Mouse (Mus musculus) hindbrain, embryonic 16.5 days (tissue): ENCODE data around the gene Ndufs1. TPM values are rescaled to one million over a fixed set of nuclear protein-coding genes. Genes with fewer than 3 reads are reported as not detected.

Experiments used
- ATAC-seq: fragments of 200-750 bp; cut with Nextera tagmentation; 2 replicates; pipeline ENCODE4 v1.8.0; 2017; ENCODE audit warnings: moderate TSS enrichment, moderate library complexity
- H3K27ac ChIP-seq: fragments of 300-500 bp; sonication (generic); 2 replicates; pipeline ENCODE4 v1.5.1; 2014; ENCODE audit warnings: low read depth, mild to moderate bottlenecking, control low read depth, low read length, moderate library complexity
- H3K27me3 ChIP-seq: fragments of 300-500 bp; sonication (generic); replicated peaks from 2 replicates; pipeline ENCODE4 v1.6.1; 2014; ENCODE audit warnings: low read length; ENCODE audit not compliant: control insufficient read depth, insufficient read depth
- H3K36me3 ChIP-seq: fragments of 300-500 bp; sonication (generic); 2 replicates; pipeline ENCODE4 v1.6.1; 2014; ENCODE audit warnings: mild to moderate bottlenecking, low read length, moderate library complexity, mixed read lengths; ENCODE audit not compliant: control insufficient read depth, insufficient read depth
- H3K4me1 ChIP-seq: fragments of 300-500 bp; sonication (generic); 2 replicates; pipeline ENCODE4 v1.6.1; 2014; ENCODE audit warnings: low read depth, low read length; ENCODE audit not compliant: control insufficient read depth, insufficient read depth
- H3K4me2 ChIP-seq: fragments of 300-500 bp; sonication (generic); 2 replicates; pipeline ENCODE4 v1.6.1; 2014; ENCODE audit warnings: mild to moderate bottlenecking, low read length, control low read depth, moderate library complexity
- H3K4me3 ChIP-seq: fragments of 300-500 bp; sonication (generic); 2 replicates; pipeline ENCODE4 v1.5.1; 2014; ENCODE audit warnings: mild to moderate bottlenecking, low read length, control low read depth, moderate library complexity
- H3K9ac ChIP-seq: fragments of 300-500 bp; sonication (generic); 2 replicates; pipeline ENCODE4 v1.6.1; 2014; ENCODE audit warnings: low read depth, mild to moderate bottlenecking, control low read depth, low read length, moderate library complexity
- H3K9me3 ChIP-seq: fragments of 300-500 bp; sonication (generic); 2 replicates; pipeline ENCODE4 v1.6.1; 2014; ENCODE audit warnings: mild to moderate bottlenecking, low read length, moderate library complexity; ENCODE audit not compliant: control insufficient read depth
- WGBS: fragments of 180-500 bp; shearing (Covaris S2); extraction: QIAGEN DNeasy Blood & Tissue Kit; methylation state at CpG from one replicate; pipeline ENCODE4 v1.1.7; 2014; 5-methylcytosine and 5-hydroxymethylcytosine counted together
- microRNA-seq: library from miRNA; unstranded; fragments of <30 nt; microRNA quantifications from one replicate; pipeline ENCODE4, GENCODE M21; 2017
- polyA plus RNA-seq: library from polyadenylated mRNA; unstranded; fragments of >200 nt; fragmentation: Nextera tagmentation; extraction: Ambion mirVana; gene quantifications from 2 replicates; pipeline ENCODE4 v1.2.1, GENCODE M21; 2015

Ndufs1 gene
- polyA plus RNA-seq, 1 experiment from 2014 or later: 162 TPM

DNA sequence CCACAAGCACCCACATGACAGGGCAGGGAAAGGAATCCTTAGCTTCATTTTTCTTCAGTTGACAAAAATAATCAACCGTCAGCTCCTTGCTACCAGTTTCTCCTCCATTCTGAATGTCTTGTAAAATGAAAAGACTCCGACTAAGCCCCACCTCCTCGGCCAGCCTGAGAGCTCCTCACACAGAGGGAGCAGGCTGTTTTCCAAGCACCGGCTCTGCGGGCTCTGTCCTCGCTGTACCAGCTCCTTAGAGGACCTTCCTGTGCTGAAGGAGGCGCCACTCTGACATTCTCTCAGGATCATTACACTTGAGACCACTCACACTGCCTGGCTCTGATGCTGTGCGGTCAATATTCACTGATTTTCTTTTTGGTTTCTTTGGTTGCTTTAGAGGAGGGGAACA, 76.4 kb downstream of the Ndufs1 start:
- H3K27ac ChIP-seq: no peak overlapping the region
- H3K36me3 ChIP-seq: 0 out of 2 replicates have a peak, but pooled peaks cover 17% of the 10 kb centered on the region
- no peak overlapping the region for H3K4me3 ChIP-seq
- no peaks in the 10 kb centered on the region for H3K4me1 ChIP-seq
- H3K4me2 ChIP-seq: no peak overlapping the region
- no peaks in the 10 kb centered on the region for H3K27me3 ChIP-seq
- ATAC-seq: no peak
- no peaks in the 10 kb centered on the region for H3K9me3 ChIP-seq
- WGBS: 88% methylated on average over 8 of the region's 8 CpGs
- H3K9ac ChIP-seq: no peak overlapping the region

DNA sequence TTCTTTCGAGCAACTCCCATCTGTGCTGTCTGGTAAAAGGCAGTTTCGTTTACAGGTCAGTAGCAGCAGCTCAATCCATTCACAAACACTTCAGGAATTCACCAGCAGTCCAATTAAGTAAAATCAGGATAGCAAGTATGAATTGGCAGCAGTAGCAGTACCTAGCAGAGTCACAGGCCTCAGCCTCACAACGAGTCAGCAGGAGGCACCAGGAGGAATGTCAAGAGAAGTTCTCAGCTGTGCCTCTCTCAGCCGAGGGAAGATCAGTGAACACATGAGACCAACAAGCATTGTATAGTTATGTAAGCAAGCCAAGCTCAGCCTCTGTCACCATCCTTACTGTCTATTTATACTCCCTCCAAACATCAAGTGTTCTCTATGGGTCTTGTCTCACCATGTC, 77.8 kb downstream of the Ndufs1 start:
- ATAC-seq: no peak
- Histone ChIP-seq H3K4me3 (no peak overlapping the region), H3K27me3 (no peaks in the 10 kb centered on the region), H3K4me2 (no peak overlapping the region), H3K4me1 (no peaks in the 10 kb centered on the region), H3K9ac (no peak overlapping the region), H3K9me3 (no peaks in the 10 kb centered on the region), H3K36me3 (0 out of 2 replicates have a peak, but pooled peaks cover 13% of the 10 kb centered on the region), H3K27ac (no peak overlapping the region)
- WGBS: 85% methylated on average over 4 of the region's 4 CpGs

DNA sequence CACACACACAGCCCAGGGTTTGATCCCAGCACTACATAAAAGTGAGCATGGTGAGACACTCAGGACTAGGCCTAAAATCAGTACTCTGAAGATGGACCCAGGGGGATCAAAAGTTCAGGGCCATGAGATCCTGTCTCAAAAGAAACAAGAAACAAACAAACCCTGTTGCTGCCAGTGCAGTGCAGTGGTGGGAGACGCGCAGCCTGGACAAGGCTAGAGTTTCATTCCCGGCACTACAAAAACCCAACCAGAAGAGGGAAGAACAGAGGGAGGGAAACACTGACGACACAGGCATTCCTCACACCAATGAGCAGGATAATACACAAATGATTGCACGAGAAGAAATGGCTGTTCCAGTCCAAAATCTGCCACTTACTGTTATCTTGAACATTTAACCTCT, 80.6 kb downstream of the Ndufs1 start:
- no peaks in the 10 kb centered on the region for H3K9me3 ChIP-seq
- H3K4me3 ChIP-seq: no peak overlapping the region
- H3K27me3 ChIP-seq: no peaks in the 10 kb centered on the region
- WGBS: 82% methylated on average over 5 of the region's 5 CpGs
- peaks cover 21% of the 10 kb centered on the region for H3K36me3 ChIP-seq
- no peaks in the 10 kb centered on the region for H3K4me1 ChIP-seq
- ATAC-seq: no peak
- H3K9ac ChIP-seq: no peak overlapping the region
- no peak overlapping the region for H3K27ac ChIP-seq
- H3K4me2 ChIP-seq: no peak overlapping the region

Small RNAs within 50 kb of the gene (microRNA-seq; reads per million reads assigned to microRNA genes)
- gene Gm24557 (not detected), gene Gm27512 (not detected)

Other genes with a start within 250 kb of the Ndufs1 start
- gene Ino80d, start 62.2 kb downstream of the Ndufs1 start, polyA plus RNA-seq: 7.5 and 9.1 TPM in 2 replicates
- 433 and 454 TPM in 2 replicates for gene Eef1b2, start within 50 bp of the Ndufs1 start, polyA plus RNA-seq
- 0.86 and 1.0 TPM in 2 replicates for gene Gpr1, start 37.7 kb upstream of the Ndufs1 start, polyA plus RNA-seq
- 28.7 and 36.3 TPM in 2 replicates for gene Zdbf2, start 96.4 kb upstream of the Ndufs1 start, polyA plus RNA-seq